Mouse (Mus musculus) layer of hippocampus, adult 11-12 months (tissue): Measurements from ENCODE around the gene Abl2.
A peak's percentile ranks its signal among the peaks of the same experiment; 100 is the strongest.

Experiments
- DNase-seq: peaks from one replicate; pipeline ENCODE4 v3.0.0; 2022; ENCODE audit warnings: low spot score

The Abl2 gene

GRCm38 (mm10) chr1:156585512-156585911, 26.9 kb downstream of the Abl2 start:
- DNase-seq: no peak

GRCm38 (mm10) chr1:156589811-156590305, 31.3 kb downstream of the Abl2 start:
- no peak for DNase-seq

- DNase-seq: no peak
These were observed 31.8 kb downstream of the Abl2 start for GRCm38 (mm10) chr1:156590357-156590756.

GRCm38 (mm10) chr1:156593267-156593666, 34.7 kb downstream of the Abl2 start:
- DNase-seq: no peak

GRCm38 (mm10) chr1:156597089-156597488, 38.5 kb downstream of the Abl2 start:
- DNase-seq: no peak

- no peak for DNase-seq
These were observed 44.0 kb downstream of the Abl2 start for GRCm38 (mm10) chr1:156602545-156602944.

- DNase-seq: no peak
These were observed 46.7 kb downstream of the Abl2 start for GRCm38 (mm10) chr1:156605094-156605866.

- DNase-seq: no peak
These were observed 47.4 kb downstream of the Abl2 start for GRCm38 (mm10) chr1:156605940-156606339.

GRCm38 (mm10) chr1:156608496-156608895, 49.9 kb downstream of the Abl2 start:
- no peak for DNase-seq

GRCm38 (mm10) chr1:156610257-156610656, 51.7 kb downstream of the Abl2 start:
- no peak for DNase-seq

GRCm38 (mm10) chr1:156613855-156614530, 55.4 kb downstream of the Abl2 start:
- DNase-seq: peak; percentile 39

- DNase-seq: no peak
These were observed 56.1 kb downstream of the Abl2 start for GRCm38 (mm10) chr1:156614710-156615109.

- peak; percentile 47 for DNase-seq
These were observed 57.0 kb downstream of the Abl2 start for GRCm38 (mm10) chr1:156615381-156616133.

- no peak for DNase-seq
These were observed 58.5 kb downstream of the Abl2 start for GRCm38 (mm10) chr1:156616989-156617598.

- no peak for DNase-seq
These were observed 59.2 kb downstream of the Abl2 start for GRCm38 (mm10) chr1:156617811-156618210.

- DNase-seq: no peak
These were observed 61.8 kb downstream of the Abl2 start for GRCm38 (mm10) chr1:156620292-156620909.

- no peak for DNase-seq
These were observed 62.4 kb downstream of the Abl2 start for GRCm38 (mm10) chr1:156620951-156621350.

- DNase-seq: no peak
These were observed 65.6 kb downstream of the Abl2 start for GRCm38 (mm10) chr1:156624231-156624630.

- DNase-seq: no peak
These were observed 68.1 kb downstream of the Abl2 start for GRCm38 (mm10) chr1:156626729-156627128.

GRCm38 (mm10) chr1:156629984-156630383, 71.4 kb downstream of the Abl2 start:
- DNase-seq: no peak

GRCm38 (mm10) chr1:156630965-156631364, 72.4 kb downstream of the Abl2 start:
- DNase-seq: no peak

GRCm38 (mm10) chr1:156633095-156633494, 74.5 kb downstream of the Abl2 start:
- no peak for DNase-seq
